Mouse (Mus musculus) gastrocnemius, postnatal 4 days (tissue): ENCODE results near the gene Ihh. TPM values are rescaled to one million over a fixed set of nuclear protein-coding genes. Genes with fewer than 3 reads are reported as not detected.

Experiments
- DNase-seq, 2 experiments: peaks; one replicate each; pipeline ENCODE4 v3.0.0; 2021 to 2022; ENCODE audit warnings: low spot score in 2 of 2, mixed read lengths in 2 of 2
- microRNA-seq: library from miRNA; unstranded; fragments of <30 nt; microRNA quantifications from one replicate; pipeline ENCODE4 v1.2.0, GENCODE M21; 2021
- total RNA-seq, 2 experiments: library from RNA; stranded (reverse); gene quantifications; 2 replicates each; pipeline ENCODE4 v1.2.3; 2021

The Ihh gene
- total RNA-seq, 2 experiments from 2014 or later = 0.15 to 0.21 TPM

- DNase-seq = no peak
These were observed 3.3 kb downstream of the Ihh start for GRCm38 (mm10) chr1:74947986-74948670.

- no peak for DNase-seq
These were observed 9.7 kb downstream of the Ihh start for GRCm38 (mm10) chr1:74941651-74942360.

- DNase-seq = no peak
These were observed 11.7 kb downstream of the Ihh start for GRCm38 (mm10) chr1:74939762-74940161.

- DNase-seq = no peak
These were observed 15.1 kb downstream of the Ihh start for GRCm38 (mm10) chr1:74936221-74936830.

- no peak for DNase-seq
These were observed 16.1 kb downstream of the Ihh start, which contains the start of gene Cfap65 for GRCm38 (mm10) chr1:74935402-74935801. Cfap65 (minus strand) TSS chr1:74935599.

GRCm38 (mm10) chr1:74927621-74928296, 23.7 kb downstream of the Ihh start:
- DNase-seq = no peak

- no peak for DNase-seq
These were observed 24.8 kb downstream of the Ihh start for GRCm38 (mm10) chr1:74926721-74927120.

GRCm38 (mm10) chr1:74924464-74924863, 27.0 kb downstream of the Ihh start:
- peak in 1 of 2 experiments; percentile 5 for DNase-seq

- no peak for DNase-seq
These were observed 35.8 kb downstream of the Ihh start for GRCm38 (mm10) chr1:74915706-74916105.

GRCm38 (mm10) chr1:74902191-74902590, 49.3 kb downstream of the Ihh start:
- no peak for DNase-seq

- no peak for DNase-seq
These were observed 49.8 kb downstream of the Ihh start for GRCm38 (mm10) chr1:74901686-74902085.

- DNase-seq = no peak
These were observed 50.9 kb downstream of the Ihh start for GRCm38 (mm10) chr1:74900341-74901285.

GRCm38 (mm10) chr1:74898656-74899431, 52.6 kb downstream of the Ihh start:
- no peak for DNase-seq

- no peak for DNase-seq
These were observed 53.5 kb downstream of the Ihh start for GRCm38 (mm10) chr1:74897976-74898375.

Small RNA genes lying within 50 kb of the gene (microRNA-seq; reads per million reads assigned to microRNA genes)
- gene Mir375 = 16.7 reads per million, percentile 32 among the genes with 10 or more reads in this experiment

Other genes with a start within 250 kb of the Ihh start
- 1 to 10 TPM; 6.5 to 6.7 TPM for gene Cyp27a1, start 238.1 kb downstream of the Ihh start, total RNA-seq
- 10 to 100 TPM; 26.1 to 29.4 TPM for gene Prkag3, start 202.5 kb downstream of the Ihh start, total RNA-seq
- 1 to 10 TPM; 1.1 to 1.8 TPM for gene Wnt6, start 179.8 kb downstream of the Ihh start, total RNA-seq
- under 1 TPM; 0.13 to 0.27 TPM for gene Wnt10a, start 160.2 kb downstream of the Ihh start, total RNA-seq
- gene Cdk5r2, start 96.7 kb downstream of the Ihh start, total RNA-seq = under 1 TPM; 0.12 to 0.18 TPM
- gene Fev, start 66.3 kb downstream of the Ihh start, total RNA-seq = not detected
- not detected for gene Cryba2, start 58.5 kb downstream of the Ihh start, total RNA-seq
- gene Cfap65, start 16.1 kb downstream of the Ihh start, total RNA-seq = not detected
- gene Nhej1, start 173.5 kb upstream of the Ihh start, total RNA-seq = 1 to 10 TPM; 3.5 to 5.3 TPM
- gene Slc23a3, start 182.2 kb upstream of the Ihh start, total RNA-seq = under 1 TPM; 0.16 to 0.39 TPM
- 10 to 100 TPM; 29.1 to 29.7 TPM for gene Cnppd1, start 191.0 kb upstream of the Ihh start, total RNA-seq
- gene Retreg2, start 191.1 kb upstream of the Ihh start, total RNA-seq = 10 to 100 TPM; 31.3 to 31.5 TPM
- 10 to 100 TPM; 15.6 to 17.5 TPM for gene Zfand2b, start 217.0 kb upstream of the Ihh start, total RNA-seq
- gene Abcb6, start 228.7 kb upstream of the Ihh start, total RNA-seq = 10 to 100 TPM; 29.8 to 31.8 TPM
- gene Ankzf1, start 240.5 kb upstream of the Ihh start, total RNA-seq = 10 to 100 TPM in 1 of 2 experiments, 1 to 10 TPM in 1; 9.4 to 12.7 TPM
- 10 to 100 TPM; 47.0 to 51.4 TPM for gene Atg9a, start 240.5 kb upstream of the Ihh start, total RNA-seq